Mouse (Mus musculus): ENCODE data around the gene Ddx47. TPM values are rescaled to one million over a fixed set of nuclear protein-coding genes. Genes with fewer than 3 reads are reported as not detected.

Ddx47 gene
- polyA plus RNA-seq, 1 experiment, result 81.4 TPM

- DNase-seq (ENCODE audit: extremely low spot score in 1 of 2, low spot score in 1 of 2), result no peak
Measured at GRCm38 (mm10) chr6:135066795-135067445, 55.5 kb downstream of the Ddx47 start.

DNA sequence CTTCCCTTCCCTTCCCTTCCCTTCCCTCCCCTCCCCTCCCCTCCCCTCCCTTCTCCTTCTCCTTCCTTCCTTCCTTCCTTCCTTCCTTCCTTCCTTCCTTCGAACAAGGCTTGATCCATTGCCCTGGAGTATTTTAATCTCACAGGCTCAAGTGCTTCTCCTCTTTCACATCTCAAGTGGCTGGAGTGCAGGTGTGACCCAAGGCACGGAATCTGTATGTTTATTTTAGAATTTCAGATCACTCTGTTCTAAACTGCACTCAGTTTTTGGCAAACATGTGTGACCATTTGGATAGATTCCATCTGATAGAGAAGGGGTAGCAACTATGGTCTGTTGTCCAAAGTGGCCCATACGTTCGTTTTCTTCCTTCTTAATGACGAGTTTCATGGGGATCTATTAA lies 56.8 kb downstream of the Ddx47 start:
- no peak for DNase-seq (ENCODE audit: extremely low spot score in 1 of 2, low spot score in 1 of 2)

- DNase-seq (ENCODE audit: extremely low spot score in 1 of 2, low spot score in 1 of 2), result no peak
Measured at GRCm38 (mm10) chr6:135069856-135070255, 58.4 kb downstream of the Ddx47 start.

DNA sequence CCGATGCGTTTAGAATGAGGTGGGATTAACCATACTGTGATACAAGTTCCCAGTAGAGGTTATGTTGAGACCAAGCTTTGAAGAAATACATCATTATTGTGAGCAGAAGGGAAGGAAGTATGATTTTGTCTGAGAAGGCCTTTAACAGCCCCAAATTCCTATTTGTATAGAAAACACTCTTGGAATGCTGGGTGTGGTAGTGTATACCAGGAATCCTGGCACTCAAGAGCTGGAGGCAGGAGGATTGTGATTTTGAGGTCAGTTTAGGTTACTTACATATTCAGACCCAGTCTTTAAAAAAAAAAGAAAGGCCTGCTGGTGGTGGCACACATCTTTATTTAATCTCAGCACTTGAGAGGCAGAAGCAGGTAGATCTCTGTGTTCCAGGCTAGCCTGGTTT lies 58.9 kb downstream of the Ddx47 start:
- no peak for DNase-seq (ENCODE audit: extremely low spot score in 1 of 2, low spot score in 1 of 2)

Other genes starting within 250 kb of the Ddx47 start
- 7.3 and 8.4 TPM in 2 replicates for gene Dusp16, start 219.0 kb upstream of the Ddx47 start, polyA plus RNA-seq (2012; rRNA removed)
- gene Crebl2, start 181.5 kb upstream of the Ddx47 start, polyA plus RNA-seq (2012; rRNA removed), result 29.2 and 30.2 TPM in 2 replicates
- gene Gpr19, start 113.0 kb upstream of the Ddx47 start, polyA plus RNA-seq (2012; rRNA removed), result 27.8 and 28.2 TPM in 2 replicates
- gene Cdkn1b, start 91.2 kb upstream of the Ddx47 start, polyA plus RNA-seq (2012; rRNA removed), result 28.7 and 30.1 TPM in 2 replicates
- 11.7 and 14.8 TPM in 2 replicates for gene Apold1, start 29.9 kb upstream of the Ddx47 start, polyA plus RNA-seq (2012; rRNA removed)
- 0.06 and 0.08 TPM in 2 replicates for gene Gprc5a, start 54.0 kb downstream of the Ddx47 start, polyA plus RNA-seq (2012; rRNA removed)
- gene Gprc5d, start 106.7 kb downstream of the Ddx47 start, polyA plus RNA-seq (2012; rRNA removed), result 0.48 and 0.59 TPM in 2 replicates
- gene Fam234b, start 186.4 kb downstream of the Ddx47 start, polyA plus RNA-seq (2012; rRNA removed), result 157 and 162 TPM in 2 replicates
- 34.4 and 38.2 TPM in 2 replicates for gene Hebp1, start 186.4 kb downstream of the Ddx47 start, polyA plus RNA-seq (2012; rRNA removed)
- 0.19 and 0.32 TPM in 2 replicates for gene Gsg1, start 242.7 kb downstream of the Ddx47 start, polyA plus RNA-seq (2012; rRNA removed)

Measured in frontal cortex, adult 2 months (tissue).